In the genomic region with DNA sequence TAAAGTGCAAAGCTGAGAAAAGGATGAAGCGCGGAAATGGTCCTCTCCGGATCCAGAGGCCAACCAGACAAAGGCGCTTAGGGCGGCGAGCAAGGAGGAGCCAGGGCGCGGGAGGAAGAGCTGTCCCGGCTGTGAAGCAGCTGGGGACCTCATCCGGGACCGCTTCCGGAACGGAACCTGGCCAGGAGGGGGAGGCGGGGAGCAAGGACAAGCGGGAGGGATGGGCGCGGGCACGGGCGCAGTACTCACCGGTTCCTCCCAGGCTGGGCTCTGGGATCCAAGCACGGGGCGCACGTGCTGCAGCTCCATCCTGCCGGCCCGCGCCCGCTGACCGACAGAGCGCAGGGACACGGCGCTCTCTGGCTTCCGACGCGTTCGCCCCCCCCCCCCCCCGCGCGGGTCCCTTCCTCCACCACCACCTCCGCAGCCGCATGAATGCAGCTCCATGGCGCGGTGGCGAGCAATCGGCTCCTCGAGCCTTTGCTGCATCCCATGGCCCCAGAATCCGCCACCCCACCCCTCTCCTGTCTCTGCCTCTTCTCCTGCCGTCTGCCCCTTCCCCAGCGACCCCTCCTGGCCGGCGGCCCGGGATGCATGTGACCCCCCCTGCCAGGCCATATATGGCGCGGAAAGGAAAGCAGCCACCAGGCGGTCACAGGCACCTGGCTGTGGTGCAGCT, we compare ENCODE assay signal across 8 mouse cellular contexts. TPM values are rescaled to one million over a fixed set of nuclear protein-coding genes. Genes with fewer than 3 reads are reported as not detected.
A peak's percentile ranks its signal among the peaks of the same experiment; 100 is the strongest.
DNase-seq lines count a peak whose midpoint lies in the region; ATAC-seq and TF ChIP-seq lines count a peak whose summit lies in the region.
"Not testable (repeated sequence)": the region's sequence is repeated elsewhere in the genome, so short reads cannot be mapped to it uniquely, and the experiment has no call there.

No protein-coding gene starts in this region.

- not testable (repeated sequence) for H3K27ac ChIP-seq in embryonic fibroblast, embryonic 13.5 days (ENCODE audit: insufficient read depth, low read length); intestine, embryonic 16.5 days (ENCODE audit: low read length)
- H3K27ac ChIP-seq in heart, embryonic 12.5 days (ENCODE audit: poor library complexity, severe bottlenecking), result peak overlapping the region; percentile 76

- TF ChIP-seq POLR2A in embryonic fibroblast, embryonic 13.5 days (IDR thresholded peaks at IDR 0.05; ENCODE audit: low read depth, low read length), result not testable (repeated sequence)

- peak overlapping the region; percentile 65 for H3K4me2 ChIP-seq in heart, embryonic 12.5 days
- peak overlapping the region; percentile 62 for H3K4me2 ChIP-seq in intestine, embryonic 16.5 days (ENCODE audit: low read depth, low read length)

- intact Hi-C loops in left cerebral cortex, postnatal 36 days (cut with DNase I), result not testable (repeated sequence)

- TF ChIP-seq CTCF in embryonic fibroblast, embryonic 13.5 days (IDR thresholded peaks at IDR 0.05; ENCODE audit: borderline replicate concordance, insufficient read depth, low read length), result not testable (repeated sequence)

- H3K4me3 ChIP-seq in embryonic fibroblast, embryonic 13.5 days (ENCODE audit: insufficient read depth, low read length), result peak overlapping the region; percentile 53
- peak overlapping the region; percentile 54 for H3K4me3 ChIP-seq in heart, embryonic 12.5 days
- peak overlapping the region; percentile 49 for H3K4me3 ChIP-seq in intestine, embryonic 16.5 days (ENCODE audit: low read length)

- H3K36me3 ChIP-seq in heart, embryonic 12.5 days; intestine, embryonic 16.5 days (ENCODE audit: control insufficient read depth, insufficient read depth, low read length): not testable (repeated sequence)

- H3K9ac ChIP-seq in heart, embryonic 12.5 days, result peak overlapping the region; percentile 73
- H3K9ac ChIP-seq in intestine, embryonic 16.5 days (ENCODE audit: low read depth, low read length), result peak overlapping the region; percentile 62

- not testable (repeated sequence) for H3K4me1 ChIP-seq in embryonic fibroblast, embryonic 13.5 days (ENCODE audit: control insufficient read depth, insufficient read depth, low read length); heart, embryonic 12.5 days (replicated peaks); intestine, embryonic 16.5 days (ENCODE audit: control insufficient read depth, insufficient read depth, low read length)

- DNase-seq in adrenal gland, postnatal 4 days (ENCODE audit: low spot score in 2 of 2), result peak; percentile 0
- peak; percentile 9 to 18 for DNase-seq in left cerebral cortex, postnatal 36 days (ENCODE audit: low spot score in 2 of 2)
- peak; percentile 26 for DNase-seq in mesoderm, embryonic 11.5 days (ENCODE audit: low read depth, low spot score)
- DNase-seq in right cerebral cortex, postnatal 14 days, result peak; percentile 7
- peak; percentile 20 for DNase-seq in urinary bladder, adult 2 months (ENCODE audit: low spot score)

- H3K27me3 ChIP-seq in heart, embryonic 12.5 days (replicated peaks); intestine, embryonic 16.5 days (replicated peaks; ENCODE audit: control insufficient read depth, insufficient read depth, low read length): not testable (repeated sequence)

- WGBS in heart, embryonic 12.5 days, result 0% methylated on average over 7 of the region's 54 CpGs
- 1% methylated on average over 9 of the region's 54 CpGs for WGBS in intestine, embryonic 16.5 days

- H3K9me3 ChIP-seq in heart, embryonic 12.5 days (replicated peaks); intestine, embryonic 16.5 days (ENCODE audit: control insufficient read depth, low read length): not testable (repeated sequence)

- not testable (repeated sequence) for ATAC-seq in heart, embryonic 12.5 days (ENCODE audit: insufficient number of reproducible peaks, low FRiP score)
- 0 out of 2 replicates have a peak, but pooled peaks have one; percentile 28 for ATAC-seq in intestine, embryonic 16.5 days

RNA-seq across cellular contexts. Expression of a gene that starts 4.8 kb away (rescaled TPM):
- under 1 TPM in 1 of 2 experiments, not detected in 1; 0.78 TPM for total RNA-seq in adrenal gland, postnatal 4 days (2021)
- not detected in 2 replicates for polyA plus RNA-seq in embryonic fibroblast, embryonic 13.5 days (2011; ENCODE audit: insufficient read length, low read depth, missing spikeins)
- 1.2 and 1.4 TPM in 2 replicates for polyA plus RNA-seq in heart, embryonic 12.5 days (2016; fragmentation: Nextera tagmentation; extraction: Ambion mirVana)
- polyA plus RNA-seq in intestine, embryonic 16.5 days (2015; fragmentation: Nextera tagmentation; extraction: Ambion mirVana), result 0.49 and 0.70 TPM in 2 replicates
- 1 to 10 TPM; 2.1 to 2.6 TPM for total RNA-seq in left cerebral cortex, postnatal 36 days (2021)
- 4.1 and 5.7 TPM in 2 replicates for polyA plus RNA-seq in urinary bladder, adult 2 months (2012; rRNA removed)

RNA-seq across cellular contexts. Expression of a gene that starts 19.9 kb away (rescaled TPM):
- not detected for total RNA-seq in adrenal gland, postnatal 4 days (2021)
- polyA plus RNA-seq in embryonic fibroblast, embryonic 13.5 days (2011; ENCODE audit: insufficient read length, low read depth, missing spikeins), result not detected in 2 replicates
- polyA plus RNA-seq in heart, embryonic 12.5 days (2016; fragmentation: Nextera tagmentation; extraction: Ambion mirVana), result not detected in 2 replicates
- polyA plus RNA-seq in intestine, embryonic 16.5 days (2015; fragmentation: Nextera tagmentation; extraction: Ambion mirVana), result not detected in 2 replicates
- not detected for total RNA-seq in left cerebral cortex, postnatal 36 days (2021)
- polyA plus RNA-seq in urinary bladder, adult 2 months (2012; rRNA removed), result not detected in 2 replicates
